Mouse (Mus musculus): ENCODE data around the gene Tspan9.

DNA sequence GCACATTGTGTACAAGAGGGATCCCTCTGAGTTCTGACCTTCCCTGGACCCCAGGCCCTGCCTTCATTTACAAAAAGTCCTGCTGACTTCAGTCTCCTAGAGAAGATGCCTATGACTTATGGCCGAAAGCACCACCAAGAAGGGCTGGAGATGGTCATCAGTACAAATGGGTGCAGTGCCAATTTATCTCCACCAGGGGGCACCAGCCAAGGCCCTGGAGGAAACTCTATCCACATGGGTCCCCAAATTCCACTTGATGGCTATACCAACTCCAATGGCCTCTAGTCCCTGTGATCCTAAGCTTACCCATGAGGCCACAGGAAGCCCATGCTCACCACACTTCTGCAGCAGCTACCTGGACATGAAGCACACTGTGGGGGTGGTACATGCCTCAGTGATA is 79.9 kb downstream of the Tspan9 start:
- no peak for TF ChIP-seq GATA1 (IDR thresholded peaks at IDR 0.05; ENCODE audit: borderline replicate concordance, low read length)
- TF ChIP-seq FLI1 (IDR thresholded peaks at IDR 0.05; ENCODE audit: low read length), result no peak
